Mouse (Mus musculus): ENCODE measurements around the gene Lamb3. TPM values are rescaled to one million over a fixed set of nuclear protein-coding genes. Genes with fewer than 3 reads are reported as not detected.
"Not testable (repeated sequence)": the region's sequence is repeated elsewhere in the genome, so short reads cannot be mapped to it uniquely, and the experiment has no call there.

Gene Lamb3
- polyA plus RNA-seq, 1 experiment from 2014 or later: 54.5 TPM

- H3K36me3 ChIP-seq (ENCODE audit: control insufficient read depth, insufficient read depth, low read length): no peaks in the 10 kb centered on the region
- WGBS: 61% methylated on average over 2 of the region's 2 CpGs
- no peaks in the 10 kb centered on the region for H3K27me3 ChIP-seq (ENCODE audit: control insufficient read depth, insufficient read depth, low read depth, low read length)
- H3K4me1 ChIP-seq (replicated peaks; ENCODE audit: control insufficient read depth, insufficient read depth, low read length): no peaks in the 10 kb centered on the region
- H3K4me3 ChIP-seq (ENCODE audit: low read length): no peak overlapping the region
- no peak for ATAC-seq (ENCODE audit: low read depth)
- H3K4me2 ChIP-seq (ENCODE audit: low read depth, low read length): no peak overlapping the region
- no peaks in the 10 kb centered on the region for H3K9me3 ChIP-seq (ENCODE audit: control insufficient read depth, low read length)
- H3K27ac ChIP-seq (ENCODE audit: low read length): no peak overlapping the region
- no peak overlapping the region for H3K9ac ChIP-seq (ENCODE audit: low read length)
Measured at GRCm38 (mm10) chr1:193250026-193250425, 42.5 kb downstream of the Lamb3 start.

DNA sequence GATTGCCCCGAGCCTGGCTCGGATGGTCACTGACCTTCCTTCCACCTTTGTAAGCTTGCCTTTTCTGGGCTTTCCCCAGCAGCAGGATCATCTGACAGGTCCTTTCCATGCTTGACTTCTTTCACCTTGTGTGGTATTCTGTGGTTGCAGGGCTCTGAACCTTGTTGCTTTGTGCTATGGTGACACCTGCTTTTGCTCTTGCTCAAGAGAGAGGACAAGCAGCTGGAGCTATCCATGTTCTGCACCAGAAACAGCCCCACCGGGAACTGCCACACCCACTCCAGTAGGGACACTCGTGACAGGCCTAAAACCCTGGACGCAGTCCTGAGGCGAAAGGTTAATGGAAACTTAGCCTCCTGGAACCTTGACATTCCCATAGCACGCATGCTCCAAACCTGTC is 43.9 kb downstream of the Lamb3 start:
- no peaks in the 10 kb centered on the region for H3K36me3 ChIP-seq (ENCODE audit: control insufficient read depth, insufficient read depth, low read length)
- 69% methylated on average over 7 of the region's 7 CpGs for WGBS
- no peaks in the 10 kb centered on the region for H3K27me3 ChIP-seq (ENCODE audit: control insufficient read depth, insufficient read depth, low read depth, low read length)
- no peak overlapping the region for H3K27ac ChIP-seq (ENCODE audit: low read length)
- no peak for ATAC-seq (ENCODE audit: low read depth)
- H3K4me3 ChIP-seq (ENCODE audit: low read length): no peak overlapping the region
- no peak overlapping the region for H3K4me2 ChIP-seq (ENCODE audit: low read depth, low read length)
- H3K9ac ChIP-seq (ENCODE audit: low read length): no peak overlapping the region
- peaks cover 6% of the 10 kb centered on the region; the same call in 1 of the 2 replicates for H3K4me1 ChIP-seq (replicated peaks; ENCODE audit: control insufficient read depth, insufficient read depth, low read length)
- H3K9me3 ChIP-seq (ENCODE audit: control insufficient read depth, low read length): no peaks in the 10 kb centered on the region

DNA sequence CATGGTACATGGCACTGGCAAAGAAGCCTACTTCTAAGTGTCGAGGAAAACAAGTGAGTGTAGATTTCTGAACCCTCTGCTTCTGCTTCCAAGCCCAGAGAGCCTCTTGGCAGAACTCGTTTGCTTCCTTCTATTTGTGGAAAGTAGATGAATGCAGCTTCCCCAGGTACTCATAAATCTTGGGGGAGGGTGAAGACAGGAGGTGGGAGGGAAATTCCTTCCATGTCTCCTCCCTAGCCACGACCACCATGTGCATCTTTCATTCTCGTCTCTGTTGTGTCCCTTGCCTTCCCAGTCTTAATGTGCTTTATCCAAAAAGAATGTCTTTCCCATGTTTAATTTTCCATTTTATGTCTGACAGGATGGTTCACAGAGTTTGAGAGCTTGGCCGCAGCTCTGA is 45.1 kb downstream of the Lamb3 start:
- Histone ChIP-seq H3K4me1 (replicated peaks; ENCODE audit: control insufficient read depth, insufficient read depth, low read length) (peaks cover 9% of the 10 kb centered on the region; the same call in 1 of the 2 replicates), H3K4me2 (ENCODE audit: low read depth, low read length) (no peak overlapping the region), H3K27me3 (ENCODE audit: control insufficient read depth, insufficient read depth, low read depth, low read length) (no peaks in the 10 kb centered on the region), H3K36me3 (ENCODE audit: control insufficient read depth, insufficient read depth, low read length) (no peaks in the 10 kb centered on the region), H3K4me3 (ENCODE audit: low read length) (no peak overlapping the region), H3K9me3 (ENCODE audit: control insufficient read depth, low read length) (no peaks in the 10 kb centered on the region), H3K9ac (ENCODE audit: low read length) (no peak overlapping the region), H3K27ac (ENCODE audit: low read length) (no peak overlapping the region)
- no peak for ATAC-seq (ENCODE audit: low read depth)
- 17% methylated on average over 5 of the region's 5 CpGs for WGBS

DNA sequence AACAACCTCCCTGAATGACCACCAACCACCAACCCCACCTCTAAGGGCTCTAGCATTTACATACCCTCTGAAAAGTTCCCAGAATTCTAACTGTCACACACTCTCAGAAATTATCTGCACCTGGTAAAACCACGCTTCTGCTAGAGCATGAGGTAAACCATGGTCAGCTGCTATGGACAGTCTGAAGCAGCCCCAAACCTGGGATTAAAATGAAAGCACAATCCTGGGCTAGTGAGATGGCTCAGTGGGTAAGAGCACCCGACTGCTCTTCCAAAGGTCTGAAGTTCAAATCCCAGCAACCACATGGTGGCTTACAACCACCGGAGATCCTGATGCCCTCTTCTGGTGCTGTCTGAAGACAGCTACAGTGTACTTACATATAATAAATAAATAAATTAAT is 46.4 kb downstream of the Lamb3 start:
- H3K4me2 ChIP-seq (ENCODE audit: low read depth, low read length); H3K9me3 ChIP-seq (ENCODE audit: control insufficient read depth, low read length); H3K27me3 ChIP-seq (ENCODE audit: control insufficient read depth, insufficient read depth, low read depth, low read length); H3K4me1 ChIP-seq (replicated peaks; ENCODE audit: control insufficient read depth, insufficient read depth, low read length); H3K9ac ChIP-seq (ENCODE audit: low read length); H3K36me3 ChIP-seq (ENCODE audit: control insufficient read depth, insufficient read depth, low read length); H3K4me3 ChIP-seq (ENCODE audit: low read length); ATAC-seq (ENCODE audit: low read depth); H3K27ac ChIP-seq (ENCODE audit: low read length): not testable (repeated sequence)
- WGBS: 63% methylated on average over 3 of the region's 3 CpGs

DNA sequence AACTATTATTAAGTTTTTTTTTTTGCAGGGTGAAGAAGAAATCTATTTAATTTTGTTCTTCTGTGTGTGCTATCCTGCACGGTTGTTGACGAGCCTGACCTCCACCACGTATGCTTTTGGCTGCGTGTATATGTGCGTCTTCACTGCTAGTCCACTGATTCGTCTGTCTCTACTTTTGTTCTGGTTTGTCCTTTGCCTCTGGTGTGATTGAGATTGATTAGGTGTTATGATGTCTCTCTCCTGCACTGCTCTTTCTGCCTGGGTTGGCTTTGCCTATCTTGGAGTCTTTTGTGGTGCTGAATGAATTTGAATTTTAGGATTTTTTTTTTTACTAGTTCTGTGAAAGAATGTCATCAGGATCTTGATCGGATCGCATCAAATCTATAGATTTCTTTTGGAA is 47.5 kb downstream of the Lamb3 start:
- Histone ChIP-seq H3K36me3 (ENCODE audit: control insufficient read depth, insufficient read depth, low read length) (no peaks in the 10 kb centered on the region), H3K27ac (ENCODE audit: low read length) (no peak overlapping the region), H3K4me1 (replicated peaks; ENCODE audit: control insufficient read depth, insufficient read depth, low read length) (peaks cover 9% of the 10 kb centered on the region; the same call in 1 of the 2 replicates), H3K27me3 (ENCODE audit: control insufficient read depth, insufficient read depth, low read depth, low read length) (no peaks in the 10 kb centered on the region), H3K4me3 (ENCODE audit: low read length) (no peak overlapping the region), H3K9me3 (ENCODE audit: control insufficient read depth, low read length) (no peaks in the 10 kb centered on the region), H3K9ac (ENCODE audit: low read length) (no peak overlapping the region), H3K4me2 (ENCODE audit: low read depth, low read length) (peak overlapping the region; percentile 7; the same call in 1 of the 2 replicates)
- WGBS: 26% methylated on average over 8 of the region's 8 CpGs
- peak; percentile 28; the same call in 1 of the 2 replicates for ATAC-seq (ENCODE audit: low read depth)

- peaks cover 9% of the 10 kb centered on the region; the same call in 1 of the 2 replicates for H3K4me1 ChIP-seq (replicated peaks; ENCODE audit: control insufficient read depth, insufficient read depth, low read length)
- H3K27ac ChIP-seq (ENCODE audit: low read length): peak overlapping the region; percentile 16; the same call in 1 of the 2 replicates
- no peaks in the 10 kb centered on the region for H3K27me3 ChIP-seq (ENCODE audit: control insufficient read depth, insufficient read depth, low read depth, low read length)
- H3K4me2 ChIP-seq (ENCODE audit: low read depth, low read length): no peak overlapping the region
- H3K36me3 ChIP-seq (ENCODE audit: control insufficient read depth, insufficient read depth, low read length): no peaks in the 10 kb centered on the region
- no peaks in the 10 kb centered on the region for H3K9me3 ChIP-seq (ENCODE audit: control insufficient read depth, low read length)
- no peak overlapping the region for H3K4me3 ChIP-seq (ENCODE audit: low read length)
- 25% methylated on average over 3 of the region's 3 CpGs for WGBS
- no peak overlapping the region for H3K9ac ChIP-seq (ENCODE audit: low read length)
- peak; percentile 64 for ATAC-seq (ENCODE audit: low read depth)
Measured at GRCm38 (mm10) chr1:193255488-193256288, 48.2 kb downstream of the Lamb3 start.

DNA sequence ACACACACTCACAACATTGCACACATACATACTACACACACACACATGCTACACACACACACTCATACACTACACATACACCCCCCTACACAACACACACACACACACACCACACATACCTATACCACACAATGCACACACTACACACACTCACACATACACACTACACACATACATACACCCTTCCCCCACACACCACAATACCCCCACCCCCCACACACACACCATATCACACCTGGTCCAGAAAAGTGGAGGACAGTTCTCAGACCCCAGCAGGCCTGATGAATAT is 48.7 kb downstream of the Lamb3 start:
- H3K27ac ChIP-seq (ENCODE audit: low read length): peak overlapping the region; percentile 51
- peaks cover 9% of the 10 kb centered on the region; the same call in 1 of the 2 replicates for H3K4me1 ChIP-seq (replicated peaks; ENCODE audit: control insufficient read depth, insufficient read depth, low read length)
- peak; percentile 37 for ATAC-seq (ENCODE audit: low read depth)
- no peaks in the 10 kb centered on the region for H3K36me3 ChIP-seq (ENCODE audit: control insufficient read depth, insufficient read depth, low read length)
- no peaks in the 10 kb centered on the region for H3K9me3 ChIP-seq (ENCODE audit: control insufficient read depth, low read length)
- no peaks in the 10 kb centered on the region for H3K27me3 ChIP-seq (ENCODE audit: control insufficient read depth, insufficient read depth, low read depth, low read length)
- no peak overlapping the region for H3K4me3 ChIP-seq (ENCODE audit: low read length)
- H3K9ac ChIP-seq (ENCODE audit: low read length): no peak overlapping the region
- no peak overlapping the region for H3K4me2 ChIP-seq (ENCODE audit: low read depth, low read length)

GRCm38 (mm10) chr1:193256621-193257098 is 49.2 kb downstream of the Lamb3 start:
- H3K4me3 ChIP-seq (ENCODE audit: low read length): no peak overlapping the region
- H3K36me3 ChIP-seq (ENCODE audit: control insufficient read depth, insufficient read depth, low read length): no peaks in the 10 kb centered on the region
- no peaks in the 10 kb centered on the region for H3K9me3 ChIP-seq (ENCODE audit: control insufficient read depth, low read length)
- peaks cover 9% of the 10 kb centered on the region; the same call in 1 of the 2 replicates for H3K4me1 ChIP-seq (replicated peaks; ENCODE audit: control insufficient read depth, insufficient read depth, low read length)
- peak overlapping the region; percentile 51 for H3K27ac ChIP-seq (ENCODE audit: low read length)
- ATAC-seq (ENCODE audit: low read depth): peak; percentile 56
- 43% methylated on average over 5 of the region's 5 CpGs for WGBS
- H3K4me2 ChIP-seq (ENCODE audit: low read depth, low read length): no peak overlapping the region
- H3K27me3 ChIP-seq (ENCODE audit: control insufficient read depth, insufficient read depth, low read depth, low read length): no peaks in the 10 kb centered on the region
- no peak overlapping the region for H3K9ac ChIP-seq (ENCODE audit: low read length)

GRCm38 (mm10) chr1:193259559-193259958 is 52.1 kb downstream of the Lamb3 start:
- 73% methylated on average over 9 of the region's 9 CpGs for WGBS
- ATAC-seq (ENCODE audit: low read depth): no peak

More at GRCm38 (mm10) chr1:193259559-193259958, 52.1 kb downstream of the Lamb3 start:
- H3K9me3 ChIP-seq (ENCODE audit: control insufficient read depth, low read length): no peaks in the 10 kb centered on the region
- no peaks in the 10 kb centered on the region for H3K27me3 ChIP-seq (ENCODE audit: control insufficient read depth, insufficient read depth, low read depth, low read length)
- no peak overlapping the region for H3K4me2 ChIP-seq (ENCODE audit: low read depth, low read length)
- no peak overlapping the region for H3K4me3 ChIP-seq (ENCODE audit: low read length)
- no peak overlapping the region for H3K9ac ChIP-seq (ENCODE audit: low read length)
- H3K27ac ChIP-seq (ENCODE audit: low read length): no peak overlapping the region
- H3K4me1 ChIP-seq (replicated peaks; ENCODE audit: control insufficient read depth, insufficient read depth, low read length): peaks cover 27% of the 10 kb centered on the region
- H3K36me3 ChIP-seq (ENCODE audit: control insufficient read depth, insufficient read depth, low read length): no peaks in the 10 kb centered on the region
